Mouse (Mus musculus) lung, postnatal 0 days (tissue): ENCODE measurements around the gene Rbfox2.

ENCODE experiments used
- CTCF ChIP-seq: IDR thresholded peaks from 2 replicates; pipeline ENCODE4 v1.5.1; 2016; ENCODE audit warnings: antibody characterized with exemption, mild to moderate bottlenecking
- EP300 ChIP-seq: IDR thresholded peaks from 2 replicates; pipeline ENCODE4 v1.6.1; 2016; ENCODE audit warnings: antibody characterized with exemption, mild to moderate bottlenecking, control low read depth

GRCm38 (mm10) chr15:77071501-77071900 is 235.3 kb downstream of the Rbfox2 start:
- peak; percentile 61 for TF ChIP-seq CTCF
- no peak for TF ChIP-seq EP300
